Mouse (Mus musculus): ENCODE data around the gene Cldn5. TPM values are rescaled to one million over a fixed set of nuclear protein-coding genes. Genes with fewer than 3 reads are reported as not detected.

The Cldn5 gene
- total RNA-seq, 2 experiments from 2014 or later: 68.5 to 73.4 TPM

DNA sequence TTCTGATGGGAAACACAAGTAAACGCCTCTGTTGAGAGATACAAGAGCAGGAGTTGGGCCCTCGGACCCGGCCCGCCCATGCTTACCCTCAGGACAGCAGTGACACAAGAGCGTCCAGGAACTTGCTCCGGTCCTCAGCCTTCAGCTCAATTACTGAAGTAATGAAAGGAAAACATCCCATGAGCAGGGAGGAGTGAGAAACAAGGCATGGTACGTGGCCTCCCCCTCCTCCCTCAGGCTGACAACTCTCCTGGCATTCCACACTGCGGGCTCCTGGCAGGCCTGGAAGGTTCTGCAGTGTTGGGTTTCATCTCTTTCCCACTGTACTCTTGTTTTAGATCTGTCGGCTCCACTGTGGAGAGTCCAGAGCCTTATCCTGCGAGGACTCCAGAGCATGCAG lies 5.2 kb downstream of the Cldn5 start:
- no peak for DNase-seq (ENCODE audit: low spot score in 2 of 2)

DNA sequence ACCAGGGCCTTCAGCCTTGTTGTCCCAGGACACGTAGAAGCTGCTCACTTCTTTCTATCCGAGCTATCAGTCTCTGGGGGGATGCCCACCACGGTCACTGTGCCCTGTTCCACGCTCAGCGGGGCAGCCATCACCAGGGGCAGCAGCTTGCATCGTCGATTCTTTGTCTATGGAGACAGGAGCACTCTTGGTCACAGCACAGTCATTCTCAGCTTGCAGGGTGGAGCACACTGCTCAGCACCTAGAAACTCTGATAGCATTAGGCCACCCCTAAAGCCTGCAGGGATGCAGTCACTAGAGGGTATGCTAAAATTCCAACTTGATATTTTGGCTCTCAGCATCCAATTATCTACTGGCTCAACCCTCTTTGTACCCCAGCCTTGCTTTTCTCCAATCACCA lies 8.4 kb downstream of the Cldn5 start:
- no peak for DNase-seq (ENCODE audit: low spot score in 2 of 2)

DNA sequence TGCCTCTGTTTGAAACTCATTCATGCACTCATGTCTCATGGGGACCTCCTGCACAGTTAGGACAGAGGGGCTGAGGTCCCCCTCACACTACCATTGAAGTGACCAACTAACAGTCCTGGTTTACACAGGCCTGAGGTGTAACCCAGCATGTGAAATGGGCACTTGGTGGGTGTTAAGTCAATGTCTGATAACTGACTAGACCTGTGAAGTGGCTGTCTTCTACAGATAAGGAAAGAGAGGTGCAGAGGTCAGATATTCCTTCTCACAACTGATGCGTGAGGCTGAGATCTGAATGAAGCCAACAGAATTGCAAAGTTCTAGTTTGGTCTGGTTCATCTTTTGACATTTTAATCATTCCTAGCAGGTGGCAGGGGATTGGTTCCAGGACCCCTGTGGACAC lies 8.8 kb downstream of the Cldn5 start:
- no peak for DNase-seq (ENCODE audit: low spot score in 2 of 2)

DNA sequence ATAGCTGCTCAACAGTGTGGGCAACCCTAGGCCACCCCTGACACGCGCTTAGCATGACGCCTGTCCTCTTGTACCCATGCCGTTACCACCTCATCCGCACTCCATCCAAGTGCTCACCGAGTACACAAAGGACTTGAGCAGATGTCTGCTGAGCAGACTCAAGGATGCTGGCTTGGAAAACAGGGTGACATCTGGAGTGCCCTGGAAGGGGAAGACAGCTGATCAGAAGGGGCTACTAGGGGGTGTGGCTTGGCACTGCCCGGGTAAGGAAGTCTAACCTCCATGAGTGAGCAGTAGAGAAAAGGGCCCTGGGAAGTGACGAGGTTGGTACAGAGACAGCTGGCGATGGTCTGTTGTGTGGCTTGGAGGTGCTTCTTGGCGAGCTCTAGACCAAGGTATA lies 10.0 kb downstream of the Cldn5 start:
- no peak for DNase-seq (ENCODE audit: low spot score in 2 of 2)

DNA sequence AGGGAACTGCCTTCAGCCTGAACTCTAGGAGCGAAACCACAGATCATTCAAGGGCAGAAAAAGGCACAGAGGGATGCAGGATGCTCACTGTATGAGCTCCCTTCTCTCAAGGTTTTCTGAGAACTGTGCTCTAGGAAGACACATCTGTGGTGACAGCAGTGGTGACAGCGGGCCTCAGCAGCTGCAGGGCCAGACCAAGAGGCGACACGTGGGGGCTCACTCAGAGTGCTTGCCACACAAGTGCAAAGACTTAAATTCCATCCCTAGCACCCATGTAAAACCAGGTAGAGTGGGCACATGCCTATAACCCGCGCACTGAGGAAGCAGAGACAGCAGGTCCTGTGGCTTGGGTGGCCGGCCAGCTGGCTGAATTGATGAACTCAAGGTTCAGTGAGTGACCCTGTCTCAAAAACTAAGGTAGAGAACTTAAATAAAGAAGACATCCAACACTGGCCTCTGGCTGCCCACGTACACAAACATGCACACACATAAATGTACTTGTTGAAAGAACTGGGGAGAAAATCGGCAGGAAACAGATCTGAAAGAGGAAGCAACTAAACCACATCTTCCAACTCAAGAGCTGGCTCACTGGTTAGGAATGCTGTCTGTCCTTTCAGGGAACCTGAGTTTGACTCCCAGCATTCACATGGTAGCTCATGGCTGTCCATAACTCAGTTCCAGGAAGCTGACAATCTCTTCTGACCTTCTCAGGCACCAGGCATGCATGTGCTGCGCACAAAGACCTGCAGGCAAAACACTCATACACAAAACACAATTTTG lies 12.2 kb downstream of the Cldn5 start:
- no peak for DNase-seq (ENCODE audit: low spot score in 2 of 2)

DNA sequence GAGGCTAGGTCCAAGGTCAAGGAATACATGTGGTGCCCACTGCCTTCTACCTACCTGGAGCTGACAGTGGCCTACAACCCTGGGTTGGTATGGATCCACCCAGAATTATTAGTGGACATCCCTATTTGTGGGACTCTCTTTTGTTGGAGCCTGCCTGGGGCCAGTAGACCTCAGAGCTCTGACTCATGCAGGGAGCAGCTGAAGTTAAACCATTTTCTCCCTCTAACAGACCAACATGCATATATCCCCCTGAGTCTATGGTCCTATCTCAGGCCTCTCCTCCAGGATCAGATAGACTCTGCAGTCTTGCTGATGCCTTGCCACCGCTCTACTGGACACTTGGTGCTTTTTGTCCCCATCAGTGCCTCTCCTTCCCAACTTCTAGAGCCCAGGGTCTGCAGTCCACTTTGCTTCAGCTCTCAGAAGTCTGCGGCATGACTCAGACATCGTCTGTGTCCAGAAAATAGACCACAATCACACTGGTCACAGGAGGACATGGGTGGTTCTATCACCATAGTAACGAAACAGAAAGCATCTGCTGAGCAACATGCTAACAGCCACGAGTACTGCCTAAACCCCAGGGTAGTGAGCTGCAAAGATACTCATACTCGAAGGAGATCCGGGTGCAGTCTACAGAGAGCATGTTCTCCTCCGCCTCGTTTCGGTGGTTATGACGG lies 18.7 kb downstream of the Cldn5 start:
- DNase-seq (ENCODE audit: low spot score in 2 of 2): no peak

DNA sequence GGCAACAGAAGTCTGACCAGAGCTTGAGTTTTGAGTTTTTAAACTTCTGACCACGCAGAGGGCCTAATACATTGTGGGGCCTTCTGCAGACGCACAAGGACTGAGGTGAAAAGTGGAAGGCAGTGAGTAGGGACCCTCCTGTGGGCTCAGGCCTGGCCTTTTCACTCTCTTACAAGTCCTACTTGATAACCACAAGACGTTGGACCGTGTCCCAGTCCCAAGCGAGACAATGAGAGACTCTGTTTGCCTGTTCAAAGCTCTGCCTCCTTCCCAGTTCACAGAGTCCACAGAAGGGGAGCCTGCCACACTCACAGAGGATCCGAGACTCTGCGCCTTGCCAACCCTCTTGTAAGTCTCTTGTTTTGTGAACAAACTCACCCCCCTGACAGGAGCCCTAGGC lies 20.0 kb downstream of the Cldn5 start:
- DNase-seq (ENCODE audit: low spot score in 2 of 2): no peak

DNA sequence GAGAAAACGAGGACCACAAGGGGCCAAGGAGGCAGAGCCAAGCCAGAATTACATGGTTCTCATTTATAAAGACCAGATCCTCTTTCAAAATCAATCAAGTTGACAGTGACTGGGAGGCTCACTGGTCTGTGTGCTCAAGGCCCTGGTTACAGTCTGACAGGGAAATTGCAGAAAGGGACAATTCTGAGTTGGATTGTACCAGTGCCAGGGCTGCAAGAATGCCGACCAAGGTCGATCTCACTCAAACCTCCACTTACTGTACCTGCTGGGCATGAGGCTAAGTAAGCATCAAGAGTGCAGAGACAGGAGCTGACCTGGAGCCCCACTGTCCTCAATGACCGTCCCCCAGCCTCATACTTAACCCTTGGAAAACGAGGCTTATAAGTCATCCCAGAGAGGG lies 21.5 kb downstream of the Cldn5 start:
- DNase-seq (ENCODE audit: low spot score in 2 of 2): no peak

DNA sequence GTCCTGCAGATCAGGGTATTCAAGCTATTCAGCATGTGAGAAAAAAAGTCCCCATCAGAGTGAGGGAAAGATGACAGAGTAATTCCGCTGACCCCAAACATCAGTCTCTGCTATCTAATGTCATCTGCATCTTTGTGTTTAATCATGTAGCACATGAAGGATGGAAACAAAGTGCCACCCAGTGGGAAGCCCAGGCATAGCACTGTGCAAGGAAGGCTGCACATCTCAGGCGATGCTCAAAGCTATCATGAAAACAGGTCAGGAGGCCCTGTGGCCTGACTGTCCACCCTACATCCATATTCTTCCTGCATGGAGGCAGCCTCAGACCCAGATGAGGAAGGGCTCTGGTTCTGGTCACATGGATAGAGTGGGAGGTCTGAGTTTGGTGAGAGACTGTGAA lies 22.2 kb downstream of the Cldn5 start:
- peak; percentile 73 to 78 for DNase-seq (ENCODE audit: low spot score in 2 of 2)

DNA sequence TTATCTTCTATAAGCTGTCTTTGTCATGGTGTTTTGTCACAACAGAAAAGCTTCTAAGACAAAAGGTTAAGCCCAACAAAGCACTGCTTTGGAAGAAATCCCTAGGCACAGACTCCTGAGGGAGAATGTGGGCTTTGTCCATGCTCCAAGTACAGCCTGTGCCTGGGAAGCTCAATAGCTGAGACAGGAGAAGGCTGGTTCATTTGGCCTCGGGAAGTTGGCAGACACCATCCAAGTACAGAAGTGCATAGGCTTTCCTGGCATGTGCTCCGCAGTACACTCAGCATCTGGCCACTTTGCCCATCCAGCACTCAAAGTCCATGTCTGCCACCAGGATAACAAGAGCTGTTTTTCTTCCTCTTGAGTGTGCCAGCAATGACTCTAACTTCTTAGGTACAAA lies 29.1 kb downstream of the Cldn5 start:
- peak in 1 of 2 experiments; percentile 28 for DNase-seq (ENCODE audit: low spot score in 2 of 2)

DNA sequence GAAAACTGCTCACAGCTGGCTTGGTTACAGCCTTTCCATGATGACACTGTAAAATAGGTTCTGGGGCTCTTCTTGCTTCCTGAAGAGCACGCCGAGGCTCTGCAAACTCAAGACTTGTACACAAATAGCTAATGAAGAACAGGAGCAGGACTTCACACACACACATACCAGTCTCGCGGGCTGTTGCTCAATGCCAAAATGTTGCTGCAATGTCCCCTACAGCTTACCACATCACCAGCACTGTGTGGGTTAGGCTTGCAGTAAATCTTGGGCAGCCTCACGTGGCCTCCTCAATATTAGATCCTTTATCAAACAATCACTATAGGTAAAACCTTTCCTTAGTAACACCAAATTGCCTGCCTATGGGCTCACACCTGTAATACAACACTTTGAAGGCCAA lies 32.4 kb downstream of the Cldn5 start:
- DNase-seq (ENCODE audit: low spot score in 2 of 2): no peak

DNA sequence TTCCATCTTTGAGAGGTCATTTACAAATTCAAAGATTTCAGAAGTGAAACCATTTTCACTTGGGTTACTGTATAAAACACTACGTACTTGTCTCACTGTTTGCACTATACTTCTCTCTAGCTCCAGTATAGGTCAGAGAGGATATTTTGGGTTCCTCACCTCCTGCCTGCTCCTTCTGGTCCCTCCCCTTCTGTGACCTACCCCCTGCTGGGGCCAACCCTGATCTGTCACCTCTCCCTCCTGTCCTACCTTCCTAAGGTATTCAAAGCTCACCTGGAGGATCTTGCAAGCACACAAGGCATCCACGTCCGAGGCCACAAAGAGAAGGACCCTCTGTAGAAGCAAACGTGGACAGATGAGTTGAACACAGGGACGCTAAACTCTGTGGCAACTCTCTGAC lies 34.4 kb downstream of the Cldn5 start:
- DNase-seq (ENCODE audit: low spot score in 2 of 2): no peak

DNA sequence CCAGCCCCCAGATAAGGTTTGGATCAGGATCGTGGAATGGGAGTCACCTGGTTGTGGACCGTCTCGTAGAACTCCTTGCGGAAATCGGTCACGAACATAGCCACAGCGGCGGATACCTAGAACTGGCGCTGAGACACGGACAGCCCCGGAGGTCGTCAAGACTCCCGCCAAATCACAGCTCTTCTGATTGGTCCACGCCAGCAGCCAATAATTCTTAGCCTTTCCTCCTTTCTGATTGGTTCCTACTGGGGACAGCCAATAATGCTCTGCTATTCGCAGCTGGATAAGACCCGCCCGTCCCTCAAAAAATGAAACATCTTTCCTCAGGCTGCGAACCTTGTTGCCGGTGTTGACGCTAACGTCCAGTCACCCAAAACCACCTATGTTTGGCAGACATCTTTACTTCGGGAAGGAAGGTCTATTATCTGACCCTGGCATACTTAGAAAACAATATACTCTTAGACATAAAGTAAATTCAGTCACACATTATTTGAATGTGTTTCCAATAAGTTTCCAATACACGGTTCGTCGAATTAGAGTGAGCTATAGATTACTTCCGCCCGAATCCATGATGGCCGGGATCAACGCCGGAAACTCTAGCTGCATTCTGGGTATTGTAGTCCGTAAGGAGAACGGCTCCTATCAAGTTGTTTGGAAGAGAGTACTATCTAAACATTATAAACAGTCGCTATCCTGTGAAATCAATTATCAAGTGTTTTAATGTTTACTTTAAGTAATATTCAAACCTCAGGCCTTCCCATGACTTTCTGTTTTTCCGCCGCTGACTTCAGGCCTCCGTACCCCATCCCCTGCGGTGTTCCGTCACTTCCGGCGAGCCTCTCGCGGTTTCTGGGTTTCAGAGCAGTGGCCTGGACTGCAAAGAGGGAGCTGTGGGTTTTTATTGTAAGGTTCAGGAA lies 35.1 kb downstream of the Cldn5 start, which contains the start of the genes Ufd1 and Cdc45:
Gene Ufd1 (plus strand): TSS at position 312 of the 917 bp plus-strand sequence.
Gene Cdc45 (minus strand): TSS at position 520 of the 917 bp plus-strand sequence.
- peak; percentile 86 to 94 for DNase-seq (ENCODE audit: low spot score in 2 of 2)

DNA sequence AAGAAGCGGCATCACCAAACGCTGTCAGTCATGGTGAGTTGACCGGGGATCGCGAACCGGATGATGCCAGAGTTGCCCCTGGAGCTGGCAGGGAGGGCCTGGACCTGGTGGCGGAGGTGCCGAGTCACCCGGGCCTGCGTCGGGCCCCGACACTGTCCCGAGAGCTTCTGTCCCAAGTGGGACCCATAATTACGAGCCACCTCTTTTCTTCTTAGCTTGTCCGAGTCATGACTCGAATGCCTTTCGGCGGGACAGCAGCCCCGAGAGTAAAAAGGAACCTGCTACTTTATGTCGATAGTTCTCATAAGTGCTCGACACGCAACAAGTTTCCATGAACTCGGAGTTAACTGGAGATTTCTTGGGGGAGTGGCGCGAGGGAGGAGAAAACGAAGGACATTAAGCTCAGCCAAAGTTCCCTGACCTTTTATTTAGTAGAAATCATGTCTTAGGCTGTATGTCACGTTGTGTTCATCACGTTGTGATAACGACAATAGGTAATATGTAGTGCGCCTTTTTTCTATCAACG lies 35.8 kb downstream of the Cldn5 start:
- no peak for DNase-seq (ENCODE audit: low spot score in 2 of 2)

DNA sequence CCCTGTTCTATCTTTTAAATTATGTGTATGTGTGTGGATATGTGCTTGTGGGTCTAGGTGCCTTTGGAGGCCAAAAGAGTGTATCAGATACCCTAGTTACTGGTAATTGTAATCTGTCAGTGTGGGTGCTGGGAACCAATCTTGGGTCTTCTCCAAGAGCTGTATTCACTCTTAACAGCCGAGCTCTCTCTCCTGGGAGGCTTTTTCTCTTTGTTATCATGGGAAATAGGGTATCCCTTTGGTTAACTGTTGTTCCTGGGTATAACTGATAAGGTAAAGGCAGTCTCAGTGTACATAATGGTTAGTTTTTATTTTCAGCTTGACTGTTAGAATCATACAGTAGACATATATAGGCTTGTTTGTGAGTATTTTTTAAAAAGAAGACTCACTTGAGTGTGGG lies 45.7 kb downstream of the Cldn5 start:
- no peak for DNase-seq (ENCODE audit: low spot score in 2 of 2)

DNA sequence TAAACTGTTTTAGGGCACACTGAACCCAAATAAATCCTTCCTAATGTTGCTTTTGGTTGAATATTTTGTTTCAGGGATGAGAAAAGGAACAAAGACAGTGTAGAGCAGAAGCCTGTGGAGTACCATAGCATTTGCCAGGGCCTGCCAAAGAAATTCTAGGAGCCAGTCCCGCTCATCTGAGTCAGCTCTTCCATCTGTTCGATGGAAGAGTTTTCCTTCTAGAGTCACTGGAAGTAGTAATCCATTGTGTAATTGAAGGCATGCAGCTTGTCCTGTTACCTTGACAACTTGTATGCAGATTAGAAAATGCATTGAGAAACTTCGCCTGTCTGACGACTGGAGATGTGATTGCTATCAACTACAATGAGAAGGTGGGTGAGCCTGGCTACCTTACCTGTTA lies 46.3 kb downstream of the Cldn5 start:
- DNase-seq (ENCODE audit: low spot score in 2 of 2): peak in 1 of 2 experiments; percentile 64

Other genes with a start within 250 kb of the Cldn5 start
- gene Tbx1, start 186.2 kb upstream of the Cldn5 start, total RNA-seq (2021): 1 to 10 TPM; 1.2 to 1.5 TPM
- gene Gp1bb, start 154.4 kb upstream of the Cldn5 start, total RNA-seq (2021): 1 to 10 TPM; 2.1 to 3.0 TPM
- 100 to 1,000 TPM; 138 to 159 TPM for gene Gm49601, start 150.4 kb upstream of the Cldn5 start, total RNA-seq (2021)
- 100 to 1,000 TPM; 605 to 622 TPM for gene Sept5, start 146.9 kb upstream of the Cldn5 start, total RNA-seq (2021)
- 100 to 1,000 TPM; 102 to 103 TPM for gene Ufd1, start 34.9 kb downstream of the Cldn5 start, total RNA-seq (2021)
- 1 to 10 TPM; 2.6 to 4.2 TPM for gene Cdc45, start 35.1 kb downstream of the Cldn5 start, total RNA-seq (2021)
- 10 to 100 TPM; 22.2 to 27.7 TPM for gene 2510002D24Rik, start 59.7 kb downstream of the Cldn5 start, total RNA-seq (2021)
- gene Gm28539, start 59.7 kb downstream of the Cldn5 start, total RNA-seq (2021): 10 to 100 TPM in 1 of 2 experiments, 1 to 10 TPM in 1; 2.3 to 10.3 TPM
- 10 to 100 TPM; 38.2 to 39.5 TPM for gene Mrpl40, start 100.0 kb downstream of the Cldn5 start, total RNA-seq (2021)
- 10 to 100 TPM; 74.3 to 83.3 TPM for gene Hira, start 100.2 kb downstream of the Cldn5 start, total RNA-seq (2021)

Data from layer of hippocampus, postnatal 14 days (tissue).